Comparison of ENCODE assay signal across 19 mouse cellular contexts in genomic region chr15:86167032-86167655, GRCm38 (mm10). TPM values are rescaled to one million over a fixed set of nuclear protein-coding genes. Genes with fewer than 3 reads are reported as not detected.
DNase-seq lines count a peak whose midpoint lies in the region; TF ChIP-seq lines count a peak whose summit lies in the region.
"Had no signal": no experiment of that assay in that cellular context is flagged by ENCODE, and none has a peak within 500 bp of the region (broad histone marks: within the 10 kb centered on the region; RNA-seq: fewer than 3 reads in every experiment).

No protein-coding gene starts in this region.

- no peak overlapping the region for H3K4me3 ChIP-seq in layer of hippocampus, adult 2 months
- H3K4me3 ChIP-seq: embryonic facial prominence, embryonic 13.5 days; forebrain, embryonic 10.5 days; hindbrain, embryonic 10.5 days; limb, embryonic 12.5 days; lung, embryonic 15.5 days had no signal

- DNase-seq in layer of hippocampus, adult 2 months (ENCODE audit: low spot score in 2 of 2), result no peak
- no peak for DNase-seq in layer of hippocampus, adult 9-11 months
- DNase-seq in brain, adult 2 months (ENCODE audit: low read depth, low spot score), result peak; percentile 95
- DNase-seq in cerebellum, adult 11 months, result peak; percentile 81
- DNase-seq in cerebellum, postnatal 10 days, result peak; percentile 34 to 44
- DNase-seq in kidney, adult 9 months, result no peak
- no peak for DNase-seq in adrenal gland, postnatal 14 days
- DNase-seq in layer of hippocampus, postnatal 14 days (ENCODE audit: low spot score in 2 of 2), result no peak
- DNase-seq: adrenal gland, adult 8-10 months; forebrain, postnatal 0 days; kidney, adult 11 months; retina, postnatal 1 day had no signal

- H3K27ac ChIP-seq in layer of hippocampus, adult 2 months, result peak overlapping the region; percentile 82
- H3K27ac ChIP-seq: embryonic facial prominence, embryonic 13.5 days; forebrain, embryonic 10.5 days; kidney, postnatal 0 days; limb, embryonic 12.5 days; liver, embryonic 14.5 days had no signal

- TF ChIP-seq CTCF in layer of hippocampus, adult 2 months (conservative IDR thresholded peaks at IDR 0.05), result no peak

RNA-seq across cellular contexts. Expression of gene Cerk, which starts 18.8 kb away (rescaled TPM):
- total RNA-seq in layer of hippocampus, adult 2 months (2021), result 10 to 100 TPM; 41.6 to 43.0 TPM
- 31.5 and 33.0 TPM in 2 replicates for total RNA-seq in adrenal gland, postnatal 14 days (2021)
- 10 to 100 TPM; 46.7 to 49.1 TPM for total RNA-seq in layer of hippocampus, postnatal 14 days (2021)

RNA-seq across cellular contexts. Expression of gene Tbc1d22a, which starts 47.1 kb away (rescaled TPM):
- total RNA-seq in layer of hippocampus, adult 2 months (2021), result 10 to 100 TPM; 33.2 to 34.7 TPM
- 26.8 and 32.0 TPM in 2 replicates for total RNA-seq in adrenal gland, postnatal 14 days (2021)
- 10 to 100 TPM; 29.8 to 30.1 TPM for total RNA-seq in layer of hippocampus, postnatal 14 days (2021)

Comparison
In these comparisons a context has a peak if more than half of its experiments do, and no peak if none do; other contexts are left out.
1. DNase-seq: peak in brain, adult 2 months (single experiment), cerebellum, adult 11 months (single experiment) and cerebellum, postnatal 10 days (2 of 2); none in layer of hippocampus, adult 2 months (0 of 2), layer of hippocampus, adult 9-11 months (single experiment), kidney, adult 9 months (single experiment), adrenal gland, postnatal 14 days (single experiment) and layer of hippocampus, postnatal 14 days (0 of 2).